Mouse (Mus musculus) liver, adult (tissue): ENCODE data around the gene AI854703.

Source experiments
- GATA4 ChIP-seq: IDR thresholded peaks from 2 replicates; pipeline ENCODE4 v1.6.1; 2014; ENCODE audit warnings: mild to moderate bottlenecking, low read length; ENCODE audit not compliant: insufficient replicate concordance

Gene AI854703

GRCm38 (mm10) chr6:48635105-48635504 lies 8.5 kb downstream of the AI854703 start:
- no peak for TF ChIP-seq GATA4

- TF ChIP-seq GATA4, result no peak
Observed at GRCm38 (mm10) chr6:48636515-48636914, 10.0 kb downstream of the AI854703 start.

- TF ChIP-seq GATA4, result no peak
Observed at GRCm38 (mm10) chr6:48637811-48638500, 11.4 kb downstream of the AI854703 start.

- TF ChIP-seq GATA4, result no peak
Observed at GRCm38 (mm10) chr6:48638553-48638952, 12.0 kb downstream of the AI854703 start.

GRCm38 (mm10) chr6:48641391-48641790 lies 14.8 kb downstream of the AI854703 start:
- TF ChIP-seq GATA4, result no peak

GRCm38 (mm10) chr6:48642764-48643292 lies 16.3 kb downstream of the AI854703 start:
- no peak for TF ChIP-seq GATA4

- TF ChIP-seq GATA4, result no peak
Observed at GRCm38 (mm10) chr6:48645660-48646308, 19.2 kb downstream of the AI854703 start.

GRCm38 (mm10) chr6:48646309-48646690 lies 19.7 kb downstream of the AI854703 start:
- no peak for TF ChIP-seq GATA4

- no peak for TF ChIP-seq GATA4
Observed at GRCm38 (mm10) chr6:48646995-48647394, 20.4 kb downstream of the AI854703 start, which contains the start of gene Gimap8. TSS of gene Gimap8 (plus strand) at chr6:48647234.

GRCm38 (mm10) chr6:48647611-48648010 lies 21.0 kb downstream of the AI854703 start:
- no peak for TF ChIP-seq GATA4

- no peak for TF ChIP-seq GATA4
Observed at GRCm38 (mm10) chr6:48648779-48649178, 22.2 kb downstream of the AI854703 start.

- TF ChIP-seq GATA4, result no peak
Observed at GRCm38 (mm10) chr6:48650041-48650440, 23.5 kb downstream of the AI854703 start.

GRCm38 (mm10) chr6:48658721-48659120 lies 32.2 kb downstream of the AI854703 start:
- no peak for TF ChIP-seq GATA4

- TF ChIP-seq GATA4, result no peak
Observed at GRCm38 (mm10) chr6:48664750-48665149, 38.2 kb downstream of the AI854703 start.

- TF ChIP-seq GATA4, result no peak
Observed at GRCm38 (mm10) chr6:48665471-48665870, 38.9 kb downstream of the AI854703 start.

- TF ChIP-seq GATA4, result no peak
Observed at GRCm38 (mm10) chr6:48666159-48666586, 39.6 kb downstream of the AI854703 start.
